Mouse (Mus musculus): Measurements from ENCODE around the gene Cep19. TPM values are rescaled to one million over a fixed set of nuclear protein-coding genes. Genes with fewer than 3 reads are reported as not detected.
"Not testable (repeated sequence)": the region's sequence is repeated elsewhere in the genome, so short reads cannot be mapped to it uniquely, and the experiment has no call there.

The Cep19 gene
- polyA plus RNA-seq, 1 experiment, result 13.0 TPM

GRCm38 (mm10) chr16:32068389-32069300 lies 31.0 kb upstream of the Cep19 start:
- H3K4me3 ChIP-seq (ENCODE audit: low read depth, low read length), result no peak overlapping the region
- H3K4me1 ChIP-seq (ENCODE audit: control insufficient read depth, insufficient read depth, low read length), result peaks cover 4% of the 10 kb centered on the region
- no peaks in the 10 kb centered on the region for H3K9me3 ChIP-seq (replicated peaks; ENCODE audit: control insufficient read depth, insufficient read depth, low read length, poor library complexity, severe bottlenecking)
- TF ChIP-seq POLR2A (IDR thresholded peaks at IDR 0.05; ENCODE audit: insufficient read depth, low read length) (no peak), CTCF (IDR thresholded peaks at IDR 0.05; ENCODE audit: low read depth, low read length) (no peak), EP300 (IDR thresholded peaks at IDR 0.05; ENCODE audit: insufficient read depth, low read depth, low read length) (0 out of 2 replicates have a peak, but pooled peaks have one; percentile 7)
- no peaks in the 10 kb centered on the region for H3K27me3 ChIP-seq (ENCODE audit: control insufficient read depth, insufficient read depth, low read length, poor library complexity, severe bottlenecking)
- H3K36me3 ChIP-seq (ENCODE audit: control insufficient read depth, insufficient read depth, low read length, poor library complexity, severe bottlenecking), result no peaks in the 10 kb centered on the region
- H3K9ac ChIP-seq (ENCODE audit: low read depth, poor library complexity, severe bottlenecking), result no peak overlapping the region
- H3K27ac ChIP-seq (ENCODE audit: insufficient read depth, low read length), result peak overlapping the region; percentile 47

GRCm38 (mm10) chr16:32070070-32070469 lies 29.5 kb upstream of the Cep19 start:
- H3K4me1 ChIP-seq (ENCODE audit: control insufficient read depth, insufficient read depth, low read length); H3K27me3 ChIP-seq (ENCODE audit: control insufficient read depth, insufficient read depth, low read length, poor library complexity, severe bottlenecking); H3K27ac ChIP-seq (ENCODE audit: insufficient read depth, low read length); H3K4me3 ChIP-seq (ENCODE audit: low read depth, low read length); H3K9me3 ChIP-seq (replicated peaks; ENCODE audit: control insufficient read depth, insufficient read depth, low read length, poor library complexity, severe bottlenecking); H3K9ac ChIP-seq (ENCODE audit: low read depth, poor library complexity, severe bottlenecking); H3K36me3 ChIP-seq (ENCODE audit: control insufficient read depth, insufficient read depth, low read length, poor library complexity, severe bottlenecking): not testable (repeated sequence)

DNA sequence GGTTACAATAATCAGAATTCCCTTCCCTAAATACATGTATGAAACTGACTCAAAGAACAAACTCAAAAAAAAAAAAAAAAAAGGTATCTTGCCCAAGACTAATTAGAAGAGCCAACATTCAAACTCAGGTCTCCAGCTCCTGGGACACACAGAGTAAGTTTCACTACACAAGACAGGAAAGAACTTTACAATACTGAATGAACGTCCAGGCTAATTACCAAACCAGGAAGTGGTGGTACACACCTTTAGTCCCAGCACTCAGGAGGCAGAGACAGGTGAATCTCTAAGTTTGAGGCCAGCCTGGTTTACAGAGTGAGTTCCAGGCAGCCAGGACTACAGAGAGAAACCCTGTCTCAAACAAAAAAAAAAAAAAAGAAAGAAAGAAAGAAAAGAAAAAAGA lies 23.8 kb upstream of the Cep19 start:
- Histone ChIP-seq H3K9me3 (replicated peaks; ENCODE audit: control insufficient read depth, insufficient read depth, low read length, poor library complexity, severe bottlenecking) (no peaks in the 10 kb centered on the region), H3K4me1 (ENCODE audit: control insufficient read depth, insufficient read depth, low read length) (no peaks in the 10 kb centered on the region), H3K27me3 (ENCODE audit: control insufficient read depth, insufficient read depth, low read length, poor library complexity, severe bottlenecking) (no peaks in the 10 kb centered on the region), H3K36me3 (ENCODE audit: control insufficient read depth, insufficient read depth, low read length, poor library complexity, severe bottlenecking) (no peaks in the 10 kb centered on the region), H3K27ac (ENCODE audit: insufficient read depth, low read length) (no peak overlapping the region), H3K9ac (ENCODE audit: low read depth, poor library complexity, severe bottlenecking) (no peak overlapping the region), H3K4me3 (ENCODE audit: low read depth, low read length) (no peak overlapping the region)
- TF ChIP-seq EP300 (IDR thresholded peaks at IDR 0.05; ENCODE audit: insufficient read depth, low read depth, low read length) (no peak), POLR2A (IDR thresholded peaks at IDR 0.05; ENCODE audit: insufficient read depth, low read length) (no peak), CTCF (IDR thresholded peaks at IDR 0.05; ENCODE audit: low read depth, low read length) (no peak)

GRCm38 (mm10) chr16:32076406-32076805 lies 23.2 kb upstream of the Cep19 start:
- Histone ChIP-seq H3K9ac (ENCODE audit: low read depth, poor library complexity, severe bottlenecking) (no peak overlapping the region), H3K27me3 (ENCODE audit: control insufficient read depth, insufficient read depth, low read length, poor library complexity, severe bottlenecking) (no peaks in the 10 kb centered on the region), H3K4me3 (ENCODE audit: low read depth, low read length) (no peak overlapping the region), H3K27ac (ENCODE audit: insufficient read depth, low read length) (no peak overlapping the region), H3K9me3 (replicated peaks; ENCODE audit: control insufficient read depth, insufficient read depth, low read length, poor library complexity, severe bottlenecking) (no peaks in the 10 kb centered on the region), H3K36me3 (ENCODE audit: control insufficient read depth, insufficient read depth, low read length, poor library complexity, severe bottlenecking) (no peaks in the 10 kb centered on the region), H3K4me1 (ENCODE audit: control insufficient read depth, insufficient read depth, low read length) (no peaks in the 10 kb centered on the region)
- TF ChIP-seq POLR2A (IDR thresholded peaks at IDR 0.05; ENCODE audit: insufficient read depth, low read length) (no peak), EP300 (IDR thresholded peaks at IDR 0.05; ENCODE audit: insufficient read depth, low read depth, low read length) (no peak), CTCF (IDR thresholded peaks at IDR 0.05; ENCODE audit: low read depth, low read length) (no peak)

DNA sequence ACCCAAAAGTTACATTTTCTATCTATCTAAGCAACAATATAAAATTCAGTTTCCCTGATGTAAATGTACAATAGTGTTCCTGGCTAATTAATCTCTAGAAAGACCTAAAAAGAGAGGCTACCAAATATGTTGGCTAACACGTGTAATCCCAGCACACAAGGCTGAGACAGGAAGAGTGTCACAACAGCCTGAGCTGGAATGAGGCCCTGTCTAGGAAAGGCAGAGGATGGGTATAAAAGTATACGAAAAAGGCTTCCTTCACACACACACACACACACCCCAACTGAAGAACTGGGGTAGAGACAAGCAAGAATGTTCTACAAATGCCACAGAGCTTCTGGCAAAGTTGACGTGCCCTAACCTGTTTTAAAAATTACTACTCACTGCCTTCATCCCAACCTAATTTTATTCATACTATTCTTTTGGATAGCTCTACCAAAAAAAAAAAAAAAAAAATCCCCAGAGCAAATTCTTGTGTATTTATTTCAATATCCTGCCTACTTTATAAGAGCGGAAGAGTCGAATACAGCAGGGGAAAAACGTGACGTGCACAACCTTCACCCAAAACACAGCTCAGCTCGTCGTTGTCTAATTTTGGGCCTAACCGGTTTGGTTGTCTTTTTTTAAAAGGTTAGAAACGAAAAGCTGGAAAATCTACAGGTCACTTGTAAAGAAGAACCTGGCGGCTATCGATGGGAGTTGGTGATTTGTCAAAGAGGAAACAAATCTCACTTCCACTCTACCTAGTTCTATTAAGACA lies 21.8 kb upstream of the Cep19 start:
- peak overlapping the region; percentile 17; the same call in 1 of the 2 replicates for H3K27ac ChIP-seq (ENCODE audit: insufficient read depth, low read length)
- H3K9me3 ChIP-seq (replicated peaks; ENCODE audit: control insufficient read depth, insufficient read depth, low read length, poor library complexity, severe bottlenecking), result no peaks in the 10 kb centered on the region
- TF ChIP-seq POLR2A (IDR thresholded peaks at IDR 0.05; ENCODE audit: insufficient read depth, low read length), result no peak
- no peak for TF ChIP-seq EP300 (IDR thresholded peaks at IDR 0.05; ENCODE audit: insufficient read depth, low read depth, low read length)
- no peak for TF ChIP-seq CTCF (IDR thresholded peaks at IDR 0.05; ENCODE audit: low read depth, low read length)
- peak overlapping the region; percentile 95 for H3K9ac ChIP-seq (ENCODE audit: low read depth, poor library complexity, severe bottlenecking)
- no peaks in the 10 kb centered on the region for H3K27me3 ChIP-seq (ENCODE audit: control insufficient read depth, insufficient read depth, low read length, poor library complexity, severe bottlenecking)
- H3K36me3 ChIP-seq (ENCODE audit: control insufficient read depth, insufficient read depth, low read length, poor library complexity, severe bottlenecking), result no peaks in the 10 kb centered on the region
- no peaks in the 10 kb centered on the region for H3K4me1 ChIP-seq (ENCODE audit: control insufficient read depth, insufficient read depth, low read length)
- H3K4me3 ChIP-seq (ENCODE audit: low read depth, low read length), result peak overlapping the region; percentile 94
